Mouse (Mus musculus) effector memory CD4-positive, alpha-beta T cell, adult 7 months (primary cell): Measurements from ENCODE around the gene Ccdc3. TPM values are rescaled to one million over a fixed set of nuclear protein-coding genes. Genes with fewer than 3 reads are reported as not detected.

Source experiments
- polyA plus RNA-seq: library from polyadenylated mRNA; unstranded; fragments of 100-300 nt; shearing (Covaris generic); gene quantifications from one replicate; pipeline ENCODE4 v1.2.1, GENCODE M21; 2017

The Ccdc3 gene
- not detected for polyA plus RNA-seq

GRCm38 (mm10) chr2:5137500-5138286 lies at the start of gene Ccdc3:
Gene Ccdc3 (plus strand): TSS chr2:5137776.

Other genes starting within 250 kb of the Ccdc3 start
- gene Phyh, start 218.8 kb upstream of the Ccdc3 start, polyA plus RNA-seq: 43.9 TPM
- not detected for gene Ucma, start 161.7 kb upstream of the Ccdc3 start, polyA plus RNA-seq
- 1.0 TPM for gene Mcm10, start 125.0 kb upstream of the Ccdc3 start, polyA plus RNA-seq
- gene Optn, start 73.7 kb upstream of the Ccdc3 start, polyA plus RNA-seq: 15.8 TPM